12 mouse cellular contexts compared by ENCODE assay signal in genomic region chr2:61283829-61284601, GRCm38 (mm10).
DNase-seq lines count a peak whose midpoint lies in the region; ATAC-seq and TF ChIP-seq lines count a peak whose summit lies in the region.
"Had no signal": no experiment of that assay in that cellular context is flagged by ENCODE, and none has a peak within 500 bp of the region (broad histone marks: within the 10 kb centered on the region; RNA-seq: fewer than 3 reads in every experiment).

No protein-coding gene starts in this region.

- H3K4me1 ChIP-seq in hindbrain, postnatal 0 days (ENCODE audit: insufficient read depth, low read length): no peaks in the 10 kb centered on the region
- H3K4me1 ChIP-seq: liver, embryonic 15.5 days had no signal

- peak overlapping the region; percentile 41 for H3K4me2 ChIP-seq in hindbrain, postnatal 0 days (ENCODE audit: low read depth, low read length)
- H3K4me2 ChIP-seq: liver, embryonic 15.5 days; midbrain, embryonic 11.5 days had no signal

- no peak for TF ChIP-seq CTCF in hindbrain, postnatal 0 days (IDR thresholded peaks at IDR 0.05; ENCODE audit: low read depth)

- DNase-seq in embryo, embryonic 11.5 days (ENCODE audit: low read depth, low spot score): peak; percentile 4
- no peak for DNase-seq in embryo, embryonic 10.5 days (ENCODE audit: low spot score)
- DNase-seq in left cerebral cortex, postnatal 10 days (ENCODE audit: extremely low spot score in 1 of 2, low spot score in 2 of 2): peak; percentile 18 to 23
- DNase-seq in left cerebral cortex, adult 18-20 months (ENCODE audit: low spot score in 2 of 2): no peak
- DNase-seq in MN1 (ENCODE audit: low spot score): peak; percentile 48
- DNase-seq in hindbrain, postnatal 0 days (ENCODE audit: low spot score): peak; percentile 66
- no peak for DNase-seq in thymus, postnatal 10 days (ENCODE audit: low spot score in 2 of 2)
- DNase-seq in cerebellum, postnatal 25 days: no peak
- DNase-seq: heart, postnatal 14 days had no signal

- no peak overlapping the region for H3K9ac ChIP-seq in hindbrain, postnatal 0 days (replicated peaks; ENCODE audit: low read length)
- H3K9ac ChIP-seq: liver, embryonic 15.5 days had no signal

- no peak overlapping the region for H3K4me3 ChIP-seq in hindbrain, postnatal 0 days (ENCODE audit: low read length)
- H3K4me3 ChIP-seq: liver, embryonic 15.5 days had no signal

- H3K9me3 ChIP-seq in hindbrain, postnatal 0 days (ENCODE audit: low read length): no peaks in the 10 kb centered on the region
- H3K9me3 ChIP-seq: liver, embryonic 15.5 days had no signal

- 0 out of 2 replicates have a peak, but pooled peaks have one; percentile 35 for ATAC-seq in hindbrain, postnatal 0 days
- ATAC-seq: activated CD4-positive, CD25-positive, alpha-beta regulatory T cell, adult 4 months had no signal

- H3K27me3 ChIP-seq in hindbrain, postnatal 0 days (ENCODE audit: insufficient read depth, low read length): no peaks in the 10 kb centered on the region
- H3K27me3 ChIP-seq: liver, embryonic 15.5 days had no signal

- no peaks in the 10 kb centered on the region for H3K36me3 ChIP-seq in hindbrain, postnatal 0 days (ENCODE audit: insufficient read depth, low read length)
- H3K36me3 ChIP-seq: liver, embryonic 15.5 days had no signal

- intact Hi-C loops in left cerebral cortex, postnatal 10 days (cut with DNase I): no loop called here

- WGBS in hindbrain, postnatal 0 days: 42% methylated on average over 9 of the region's 9 CpGs

- peak overlapping the region; percentile 29; the same call in 1 of the 2 replicates for H3K27ac ChIP-seq in hindbrain, postnatal 0 days
- H3K27ac ChIP-seq: liver, embryonic 15.5 days had no signal

Comparison
In these comparisons a context has a peak if more than half of its experiments do, and no peak if none do; other contexts are left out.
1. DNase-seq: peak in embryo, embryonic 11.5 days (single experiment), left cerebral cortex, postnatal 10 days (2 of 2), MN1 (single experiment) and hindbrain, postnatal 0 days (single experiment); none in embryo, embryonic 10.5 days (single experiment), left cerebral cortex, adult 18-20 months (0 of 2), thymus, postnatal 10 days (0 of 2) and cerebellum, postnatal 25 days (0 of 2).